Mouse (Mus musculus): ENCODE data around the gene Apobec3. TPM values are rescaled to one million over a fixed set of nuclear protein-coding genes. Genes with fewer than 3 reads are reported as not detected.

The Apobec3 gene
- polyA plus RNA-seq, 1 experiment: 0.64 TPM

DNA sequence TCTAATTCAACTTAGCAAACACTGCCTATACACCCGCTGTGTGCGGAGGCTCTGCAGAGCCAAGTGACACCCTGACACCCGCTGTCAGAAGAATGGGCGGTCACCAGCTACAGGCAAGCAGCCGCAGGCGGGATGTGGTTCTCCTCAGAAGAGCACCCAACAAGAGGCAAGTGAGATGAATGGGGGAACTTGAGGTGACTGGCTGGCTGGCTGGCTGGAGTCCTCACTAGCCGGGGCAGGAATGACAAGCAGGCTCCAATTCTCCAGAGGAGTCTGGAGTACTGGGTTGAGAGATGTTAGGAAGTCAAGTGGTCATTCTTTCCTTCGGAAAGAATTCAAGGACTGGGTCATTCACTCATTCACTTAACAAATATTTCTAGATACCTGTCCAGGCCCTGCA lies 65.1 kb downstream of the Apobec3 start:
- TF ChIP-seq GATA1 (IDR thresholded peaks at IDR 0.05; ENCODE audit: low read length): no peak

DNA sequence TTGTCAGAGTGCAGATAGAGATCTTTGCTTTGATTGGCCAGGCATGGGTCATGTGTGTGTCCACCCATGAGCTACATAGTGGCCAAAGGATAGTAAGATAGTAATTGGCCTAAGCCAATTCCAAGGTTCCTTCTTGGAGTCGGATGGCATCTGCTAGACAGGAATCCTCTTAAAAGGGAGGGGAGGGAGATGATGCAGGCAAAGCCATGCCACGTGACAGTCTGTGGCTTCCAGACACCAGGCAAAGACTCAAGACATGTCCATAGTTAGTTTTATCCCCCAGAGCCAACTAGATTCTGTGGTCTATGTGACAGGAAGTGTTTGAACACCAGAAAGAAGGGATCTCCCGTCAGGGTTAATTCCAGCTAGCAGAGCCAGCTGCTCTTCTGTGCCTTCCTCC lies 67.0 kb downstream of the Apobec3 start:
- TF ChIP-seq GATA1 (IDR thresholded peaks at IDR 0.05; ENCODE audit: low read length): no peak

DNA sequence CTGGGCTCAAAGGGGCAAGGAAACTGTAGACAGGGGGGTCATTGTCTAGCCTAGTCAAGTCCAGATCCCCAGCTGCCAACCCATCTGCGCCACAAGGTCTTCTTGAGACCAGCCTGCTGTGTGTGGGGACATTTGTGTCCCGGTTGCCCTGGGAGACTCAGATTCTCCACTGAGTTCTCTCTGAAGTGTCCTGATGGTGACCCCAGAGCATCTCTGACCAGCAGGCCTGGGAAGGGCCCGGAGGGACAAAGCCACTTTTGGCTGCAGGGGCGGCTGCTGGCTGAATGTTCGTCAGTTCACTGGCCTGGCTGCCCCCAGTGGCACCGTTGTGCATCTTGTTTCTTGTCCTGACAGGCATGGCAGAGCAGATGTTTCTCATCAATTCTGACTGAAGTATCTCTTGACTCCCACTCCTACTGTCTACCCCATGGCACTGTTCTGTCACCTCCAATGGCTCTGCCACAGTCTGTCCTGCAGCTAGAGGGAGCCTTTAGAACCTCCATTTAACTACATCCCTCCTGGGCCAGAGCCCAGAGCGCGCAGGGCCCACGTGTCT lies 70.0 kb downstream of the Apobec3 start:
- no peak for TF ChIP-seq GATA1 (IDR thresholded peaks at IDR 0.05; ENCODE audit: low read length)

DNA sequence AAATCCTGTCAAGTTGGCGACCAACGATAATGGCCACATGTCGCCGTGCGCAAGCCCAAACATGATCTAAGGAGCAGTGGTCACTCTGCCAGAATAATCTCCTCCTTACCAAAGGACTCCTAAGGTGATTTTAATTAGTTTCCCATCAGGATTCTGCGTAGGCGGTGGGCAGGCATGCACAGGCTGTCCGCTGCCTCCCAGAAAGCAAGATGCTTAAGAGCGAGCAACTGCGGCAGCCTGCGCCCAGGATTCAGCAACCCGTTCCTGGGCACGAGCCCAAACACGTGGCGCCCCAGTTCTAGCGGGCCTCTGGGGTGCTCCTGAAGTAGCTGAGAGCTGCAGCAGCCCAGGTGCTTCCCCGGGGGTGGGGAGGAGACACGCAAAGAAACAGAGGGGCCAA lies 71.2 kb downstream of the Apobec3 start:
- TF ChIP-seq GATA1 (IDR thresholded peaks at IDR 0.05; ENCODE audit: low read length): no peak

DNA sequence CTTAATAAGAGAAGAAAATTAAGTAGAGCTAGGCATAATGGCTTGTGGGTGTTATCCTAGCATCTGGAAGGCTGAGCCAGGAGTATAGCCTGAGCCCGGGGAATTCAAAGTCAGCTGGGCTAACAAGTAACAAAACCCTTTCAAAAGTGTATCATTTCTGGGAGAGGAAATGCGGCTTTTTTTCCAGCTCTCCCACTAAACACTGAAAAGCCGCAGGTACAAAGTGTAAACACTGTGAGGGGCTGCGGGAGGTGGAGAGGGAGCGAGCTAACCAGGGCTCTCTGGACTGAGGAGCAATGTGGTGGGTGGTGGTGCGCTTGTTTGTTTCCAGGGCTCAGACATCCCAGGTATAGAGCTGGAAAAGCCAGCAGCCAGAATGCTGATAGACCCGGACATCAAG lies 72.9 kb downstream of the Apobec3 start:
- no peak for TF ChIP-seq GATA1 (IDR thresholded peaks at IDR 0.05; ENCODE audit: low read length)

Other genes starting within 250 kb of the Apobec3 start
- gene Fam227a, start 232.7 kb upstream of the Apobec3 start, polyA plus RNA-seq (2012): 0.13 TPM in 1 of 2 replicates, not detected in the other
- 95.3 and 121 TPM in 2 replicates for gene Cby1, start 232.5 kb upstream of the Apobec3 start, polyA plus RNA-seq (2012)
- gene Tomm22, start 220.8 kb upstream of the Apobec3 start, polyA plus RNA-seq (2012): 168 and 172 TPM in 2 replicates
- gene Josd1, start 203.7 kb upstream of the Apobec3 start, polyA plus RNA-seq (2012): 27.5 and 38.9 TPM in 2 replicates
- 126 and 161 TPM in 2 replicates for gene Gtpbp1, start 200.8 kb upstream of the Apobec3 start, polyA plus RNA-seq (2012)
- gene Sun2, start 149.1 kb upstream of the Apobec3 start, polyA plus RNA-seq (2012): 28.7 and 33.4 TPM in 2 replicates
- 21.8 and 30.7 TPM in 2 replicates for gene Dnal4, start 113.8 kb upstream of the Apobec3 start, polyA plus RNA-seq (2012)
- gene Nptxr, start 86.9 kb upstream of the Apobec3 start, polyA plus RNA-seq (2012): 0.04 TPM in 1 of 2 replicates, not detected in the other
- not detected in 2 replicates for gene Npcd, start 57.4 kb upstream of the Apobec3 start, polyA plus RNA-seq (2012)
- gene Cbx6, start 57.0 kb upstream of the Apobec3 start, polyA plus RNA-seq (2012): 9.0 and 10.4 TPM in 2 replicates
- gene Cbx7, start 79.5 kb downstream of the Apobec3 start, polyA plus RNA-seq (2012): 8.4 and 9.6 TPM in 2 replicates
- gene Pdgfb, start 123.3 kb downstream of the Apobec3 start, polyA plus RNA-seq (2012): not detected in 2 replicates
- 81.9 and 94.8 TPM in 2 replicates for gene Syngr1, start 199.7 kb downstream of the Apobec3 start, polyA plus RNA-seq (2012)
- gene Rpl3, start 200.2 kb downstream of the Apobec3 start, polyA plus RNA-seq (2012): 41.0 and 159 TPM in 2 replicates
- gene Tab1, start 241.5 kb downstream of the Apobec3 start, polyA plus RNA-seq (2012): 14.2 and 21.9 TPM in 2 replicates

All from G1E-ER4 (cell line).